Mouse (Mus musculus): ENCODE data around the gene Zfand3.

The Zfand3 gene

GRCm38 (mm10) chr17:30194629-30195445 is 190.3 kb downstream of the Zfand3 start:
- DNase-seq (ENCODE audit: low read depth), result no peak

GRCm38 (mm10) chr17:30195591-30196183 is 191.2 kb downstream of the Zfand3 start:
- no peak for DNase-seq (ENCODE audit: low read depth)

GRCm38 (mm10) chr17:30196401-30197279 is 192.1 kb downstream of the Zfand3 start:
- peak; percentile 80 for DNase-seq (ENCODE audit: low read depth)

- DNase-seq (ENCODE audit: low read depth), result no peak
Observed at GRCm38 (mm10) chr17:30197280-30198030, 192.9 kb downstream of the Zfand3 start.

- no peak for DNase-seq (ENCODE audit: low read depth)
Observed at GRCm38 (mm10) chr17:30198422-30198821, 193.9 kb downstream of the Zfand3 start.

GRCm38 (mm10) chr17:30199374-30200247 is 195.1 kb downstream of the Zfand3 start:
- DNase-seq (ENCODE audit: low read depth), result peak; percentile 75

- DNase-seq (ENCODE audit: low read depth), result peak; percentile 27
Observed at GRCm38 (mm10) chr17:30200283-30200682, 195.8 kb downstream of the Zfand3 start.

- DNase-seq (ENCODE audit: low read depth), result no peak
Observed at GRCm38 (mm10) chr17:30205062-30205825, 200.7 kb downstream of the Zfand3 start.

GRCm38 (mm10) chr17:30210262-30210661 is 205.7 kb downstream of the Zfand3 start:
- DNase-seq (ENCODE audit: low read depth), result no peak

- DNase-seq (ENCODE audit: low read depth), result no peak
Observed at GRCm38 (mm10) chr17:30210936-30211335, 206.4 kb downstream of the Zfand3 start.

GRCm38 (mm10) chr17:30212647-30213046 is 208.1 kb downstream of the Zfand3 start:
- DNase-seq (ENCODE audit: low read depth), result peak; percentile 44

- no peak for DNase-seq (ENCODE audit: low read depth)
Observed at GRCm38 (mm10) chr17:30213371-30213770, 208.8 kb downstream of the Zfand3 start.

GRCm38 (mm10) chr17:30214393-30214792 is 209.9 kb downstream of the Zfand3 start:
- DNase-seq (ENCODE audit: low read depth), result no peak

GRCm38 (mm10) chr17:30215741-30216140 is 211.2 kb downstream of the Zfand3 start:
- DNase-seq (ENCODE audit: low read depth), result no peak

GRCm38 (mm10) chr17:30221677-30222076 is 217.1 kb downstream of the Zfand3 start:
- DNase-seq (ENCODE audit: low read depth), result no peak

- DNase-seq (ENCODE audit: low read depth), result no peak
Observed at GRCm38 (mm10) chr17:30222361-30222760, 217.8 kb downstream of the Zfand3 start.

- DNase-seq (ENCODE audit: low read depth), result no peak
Observed at GRCm38 (mm10) chr17:30222837-30223236, 218.3 kb downstream of the Zfand3 start.

GRCm38 (mm10) chr17:30225030-30225740 is 220.7 kb downstream of the Zfand3 start:
- no peak for DNase-seq (ENCODE audit: low read depth)

Measured in NIH3T3 (cell line).